Mouse (Mus musculus) heart, adult 8-10 months (tissue): Measurements from ENCODE around the gene Zfp799. TPM values are rescaled to one million over a fixed set of nuclear protein-coding genes. Genes with fewer than 3 reads are reported as not detected.

ENCODE experiments used
- DNase-seq: peaks from one replicate; pipeline ENCODE4 v3.0.0; 2022; ENCODE audit warnings: low spot score
- total RNA-seq, 4 experiments: library from RNA; stranded (reverse); gene quantifications; 2 replicates each; pipeline ENCODE4 v1.2.4; 2022

Zfp799 gene
- total RNA-seq, 4 experiments from 2014 or later = 5.9 to 12.0 (median 9.9) TPM

DNA sequence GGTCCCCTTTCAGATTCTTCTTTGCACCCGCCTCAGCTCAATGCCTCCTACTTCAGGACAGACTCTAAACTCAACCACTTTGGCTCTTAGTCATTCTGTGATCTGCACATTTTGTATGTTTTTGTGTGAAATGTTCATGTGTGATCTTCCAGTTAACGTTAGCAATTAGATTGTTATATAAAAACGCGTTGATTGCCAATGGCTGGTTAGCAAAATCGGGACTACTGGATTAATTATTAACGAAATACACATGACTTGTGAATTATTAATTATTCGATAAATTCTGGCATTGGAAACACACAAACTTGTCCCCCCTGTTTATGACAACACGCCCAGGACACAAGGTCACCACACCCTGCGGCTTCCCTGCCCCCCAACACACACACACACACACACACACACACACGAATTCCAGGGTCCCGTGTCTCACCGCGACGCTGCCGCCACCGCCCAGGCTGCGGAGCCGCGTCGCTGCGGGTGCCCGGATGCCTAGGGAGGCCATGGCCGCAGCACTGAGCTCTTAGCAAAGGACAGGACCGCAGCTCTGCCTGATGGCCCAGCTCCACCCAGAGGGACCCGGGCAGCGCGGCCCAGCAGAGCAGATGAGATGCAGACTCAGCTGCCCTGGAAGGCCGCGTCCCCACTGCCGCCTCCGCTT lies 42.5 kb downstream of the Zfp799 start:
- no peak for DNase-seq

DNA sequence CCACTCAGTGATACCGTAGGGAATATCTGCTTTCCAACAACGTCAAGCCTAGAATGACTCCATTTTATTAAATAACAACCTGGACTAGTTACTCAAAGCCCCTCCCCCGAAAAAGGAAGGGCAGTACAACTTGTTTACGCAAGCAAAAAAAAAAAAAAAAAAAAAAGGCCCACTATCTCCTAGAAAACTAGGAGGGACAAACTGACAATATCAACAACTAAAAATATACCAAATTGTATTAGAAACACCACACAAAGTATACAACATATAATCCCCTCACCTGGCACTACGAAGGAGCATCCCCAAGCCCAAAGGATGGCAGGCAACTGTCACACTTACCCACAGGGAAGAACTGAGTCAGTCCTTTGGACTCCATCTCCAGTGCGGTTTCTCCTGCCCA lies 43.1 kb downstream of the Zfp799 start:
- no peak for DNase-seq

DNA sequence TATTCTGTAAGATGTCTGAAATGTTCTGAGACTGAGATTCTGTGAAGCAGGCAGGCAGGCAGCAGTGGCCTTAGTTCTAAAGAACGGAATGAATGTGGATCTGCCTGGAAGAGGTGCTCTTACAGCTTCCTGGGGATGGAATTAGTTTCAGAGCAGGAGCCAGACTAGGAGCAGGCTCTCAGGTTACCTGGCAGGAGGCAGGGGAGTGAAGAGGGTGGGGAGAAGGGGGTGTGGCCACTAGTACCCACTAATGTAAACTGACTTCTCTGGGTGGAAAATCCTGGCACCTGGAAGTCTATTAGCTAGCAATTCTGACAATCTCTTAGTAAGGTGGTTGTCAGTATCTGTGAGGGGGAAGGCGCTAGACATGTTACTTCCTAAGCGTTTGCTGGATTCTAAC lies 44.4 kb downstream of the Zfp799 start:
- no peak for DNase-seq

GRCm38 (mm10) chr17:32777564-32777963 lies 52.5 kb downstream of the Zfp799 start:
- DNase-seq = no peak

DNA sequence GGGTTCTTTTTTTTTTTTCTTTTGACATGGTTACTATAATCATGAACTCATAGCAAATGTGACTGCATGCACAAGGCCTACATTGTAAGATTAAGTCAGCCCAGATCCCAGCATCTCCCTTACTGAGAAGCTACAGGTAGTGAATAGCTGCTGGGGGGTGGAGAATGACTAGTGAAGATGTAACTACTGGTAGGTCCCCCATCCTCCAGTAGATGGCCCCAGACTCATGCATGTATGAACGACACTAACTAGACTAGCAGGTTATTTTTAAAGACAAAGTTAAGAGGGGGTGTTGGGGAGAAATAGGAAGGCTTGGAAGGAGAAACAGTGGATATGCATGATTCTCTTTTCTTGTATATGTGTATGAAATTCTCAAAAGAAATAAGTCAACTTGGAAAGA lies 58.8 kb downstream of the Zfp799 start:
- no peak for DNase-seq

DNA sequence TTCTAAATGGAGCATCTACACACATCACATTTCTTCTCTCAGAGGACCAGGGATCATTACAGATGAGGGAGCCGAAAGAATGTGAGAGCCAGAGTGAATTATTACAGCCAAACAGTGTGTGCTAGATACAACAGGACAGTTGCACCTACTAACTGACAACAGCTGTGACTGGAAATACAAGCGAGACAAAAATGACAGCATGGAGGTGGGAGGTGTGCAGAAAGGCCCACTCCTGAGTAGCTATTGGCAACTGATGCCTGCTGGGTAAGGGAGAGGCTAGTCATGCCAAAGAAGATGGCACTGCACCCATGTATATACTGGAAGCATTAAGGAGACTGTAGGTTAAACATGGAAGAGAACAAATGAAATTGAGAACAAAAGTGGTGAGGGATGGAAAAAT lies 63.6 kb downstream of the Zfp799 start:
- no peak for DNase-seq

Other genes starting within 250 kb of the Zfp799 start
- not detected for gene Cyp4f37, start 209.0 kb downstream of the Zfp799 start, total RNA-seq
- not detected for gene Cyp4f40, start 171.4 kb downstream of the Zfp799 start, total RNA-seq
- under 1 TPM in 1 of 4 experiments, not detected in 3; 0.16 TPM for gene Cyp4f15, start 144.6 kb downstream of the Zfp799 start, total RNA-seq
- 10 to 100 TPM; 28.7 to 30.8 (median 29.3) TPM for gene Zfp871, start 42.0 kb downstream of the Zfp799 start, total RNA-seq
- gene Zfp811, start 20.3 kb downstream of the Zfp799 start, total RNA-seq = under 1 TPM; 0.16 to 0.38 (median 0.25) TPM
- gene Zfp870, start 61.4 kb upstream of the Zfp799 start, total RNA-seq = 1 to 10 TPM; 6.3 to 9.0 (median 7.5) TPM
- under 1 TPM in 2 of 4 experiments, not detected in 2; 0.11 to 0.72 TPM for gene Cyp4f14, start 87.1 kb upstream of the Zfp799 start, total RNA-seq
- 10 to 100 TPM in 2 of 4 experiments, 1 to 10 TPM in 2; 7.7 to 15.3 (median 9.5) TPM for gene Cyp4f13, start 117.1 kb upstream of the Zfp799 start, total RNA-seq
- 1 to 10 TPM; 2.0 to 2.9 (median 2.4) TPM for gene Zfp472, start 135.6 kb upstream of the Zfp799 start, total RNA-seq
- 1 to 10 TPM; 7.0 to 7.4 (median 7.1) TPM for gene Zfp952, start 162.9 kb upstream of the Zfp799 start, total RNA-seq
- gene Zfp763, start 203.1 kb upstream of the Zfp799 start, total RNA-seq = 1 to 10 TPM; 2.0 to 5.4 (median 4.4) TPM
- gene 4921501E09Rik, start 237.8 kb upstream of the Zfp799 start, total RNA-seq = not detected